Mouse (Mus musculus): ENCODE data around the gene Clpsl2.

GRCm38 (mm10) chr17:28511616-28512541 is 37.3 kb upstream of the Clpsl2 start:
- TF ChIP-seq CTCF (IDR thresholded peaks at IDR 0.05) (no peak), EP300 (IDR thresholded peaks at IDR 0.05; ENCODE audit: insufficient read depth, low read depth, low read length) (no peak)

Data from heart, adult 2 months (tissue).